Mouse (Mus musculus) neural tube, embryonic 13.5 days (tissue): ENCODE results near the gene Foxi3. TPM values are rescaled to one million over a fixed set of nuclear protein-coding genes. Genes with fewer than 3 reads are reported as not detected.

Experiments
- ATAC-seq: fragments of 200-750 bp; cut with Nextera tagmentation; 2 replicates; pipeline ENCODE4 v1.8.0; 2017; ENCODE audit warnings: low read depth, mild to moderate bottlenecking, moderate TSS enrichment, moderate library complexity
- H3K27ac ChIP-seq: fragments of 300-500 bp; sonication (generic); replicated peaks from 2 replicates; pipeline ENCODE4 v1.5.1; 2015; ENCODE audit warnings: moderate library complexity, mild to moderate bottlenecking, inconsistent platforms
- H3K27me3 ChIP-seq: fragments of 300-500 bp; sonication (generic); 2 replicates; pipeline ENCODE4 v1.6.1; 2015; ENCODE audit warnings: mild to moderate bottlenecking, inconsistent platforms
- H3K36me3 ChIP-seq: fragments of 300-500 bp; sonication (generic); 2 replicates; pipeline ENCODE4 v1.6.1; 2015; ENCODE audit warnings: mild to moderate bottlenecking, inconsistent platforms
- H3K4me1 ChIP-seq: fragments of 300-500 bp; sonication (generic); replicated peaks from 2 replicates; pipeline ENCODE4 v1.6.1; 2015; ENCODE audit warnings: inconsistent platforms
- H3K4me2 ChIP-seq: fragments of 300-500 bp; sonication (generic); 2 replicates; pipeline ENCODE4 v1.6.1; 2015; ENCODE audit warnings: inconsistent platforms, mild to moderate bottlenecking, moderate library complexity
- H3K4me3 ChIP-seq: fragments of 300-500 bp; sonication (generic); 2 replicates; pipeline ENCODE4 v1.5.1; 2015; ENCODE audit warnings: mild to moderate bottlenecking, inconsistent platforms
- H3K9ac ChIP-seq: fragments of 300-500 bp; sonication (generic); 2 replicates; pipeline ENCODE4 v1.6.1; 2015; ENCODE audit warnings: moderate library complexity, mild to moderate bottlenecking, inconsistent platforms
- H3K9me3 ChIP-seq: fragments of 300-500 bp; sonication (generic); 2 replicates; pipeline ENCODE4 v1.6.1; 2016; ENCODE audit warnings: inconsistent platforms
- WGBS: fragments of 180-500 bp; shearing (Covaris S2); methylation state at CpG from one replicate; pipeline ENCODE4 v1.1.7; 2015; 5-methylcytosine and 5-hydroxymethylcytosine counted together
- polyA plus RNA-seq: library from polyadenylated mRNA; unstranded; fragments of >200 nt; fragmentation: Nextera tagmentation; extraction: Ambion mirVana; gene quantifications from 2 replicates; pipeline ENCODE4 v1.2.1, GENCODE M21; 2015

Foxi3 gene
- polyA plus RNA-seq, 1 experiment from 2014 or later: not detected

DNA sequence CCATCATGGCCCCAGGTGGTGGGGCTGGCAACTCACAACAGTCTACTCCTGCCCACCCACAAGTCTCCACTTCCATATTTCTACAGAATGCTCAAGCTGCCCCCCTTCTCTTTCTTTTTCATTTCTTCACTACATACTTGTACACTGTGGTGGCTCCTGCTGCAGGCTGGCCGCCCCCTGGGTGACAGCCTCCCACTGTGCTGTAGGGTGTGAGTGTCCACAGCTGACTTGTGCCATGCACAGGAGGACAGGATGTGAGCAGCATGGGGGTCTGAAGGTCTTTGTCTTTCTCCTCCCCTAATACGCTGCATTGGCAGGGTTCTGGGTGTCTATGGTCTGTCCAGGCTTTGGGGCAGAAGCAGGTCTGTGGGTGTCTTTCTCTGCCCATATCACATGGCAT is 46.3 kb downstream of the Foxi3 start:
- Histone ChIP-seq H3K27ac (no peak overlapping the region), H3K4me2 (no peak overlapping the region), H3K9ac (no peak overlapping the region), H3K9me3 (no peaks in the 10 kb centered on the region), H3K4me1 (no peaks in the 10 kb centered on the region), H3K4me3 (no peak overlapping the region), H3K36me3 (no peaks in the 10 kb centered on the region), H3K27me3 (no peaks in the 10 kb centered on the region)
- ATAC-seq: no peak
- 93% methylated on average over 2 of the region's 2 CpGs for WGBS

- no peaks in the 10 kb centered on the region for H3K4me1 ChIP-seq
- no peaks in the 10 kb centered on the region for H3K9me3 ChIP-seq
- H3K4me2 ChIP-seq: no peak overlapping the region
- no peaks in the 10 kb centered on the region for H3K36me3 ChIP-seq
- H3K27ac ChIP-seq: no peak overlapping the region
- no peaks in the 10 kb centered on the region for H3K27me3 ChIP-seq
- no peak for ATAC-seq
- no peak overlapping the region for H3K4me3 ChIP-seq
- no peak overlapping the region for H3K9ac ChIP-seq
- 80% methylated on average over 2 of the region's 2 CpGs for WGBS
Measured at GRCm38 (mm10) chr6:71004161-71004560, 47.8 kb downstream of the Foxi3 start.

Other genes with a start within 250 kb of the Foxi3 start
- gene Rpia, start 164.3 kb upstream of the Foxi3 start, polyA plus RNA-seq: 3.2 and 3.6 TPM in 2 replicates
- 14.9 and 17.3 TPM in 2 replicates for gene Eif2ak3, start 112.0 kb upstream of the Foxi3 start, polyA plus RNA-seq
- gene Tex37, start 37.6 kb upstream of the Foxi3 start, polyA plus RNA-seq: not detected in 2 replicates
- 4.5 and 4.9 TPM in 2 replicates for gene Thnsl2, start 187.9 kb downstream of the Foxi3 start, polyA plus RNA-seq
- gene Fabp1, start 243.3 kb downstream of the Foxi3 start, polyA plus RNA-seq: 0.52 TPM in 1 of 2 replicates, not detected in the other